Comparison of ENCODE assay signal across 8 mouse cellular contexts in genomic region chr5:150436629-150437389, GRCm38 (mm10).
DNase-seq lines count a peak whose midpoint lies in the region; ATAC-seq lines count a peak whose summit lies in the region.

No protein-coding gene starts in this region.

- H3K4me1 ChIP-seq in lung, embryonic 15.5 days, result peaks cover 5% of the 10 kb centered on the region; the same call in 1 of the 2 replicates
- H3K4me1 ChIP-seq in embryonic facial prominence, embryonic 11.5 days (ENCODE audit: control insufficient read depth, insufficient read depth, low read length), result no peaks in the 10 kb centered on the region
- H3K4me1 ChIP-seq in hindbrain, embryonic 14.5 days (replicated peaks; ENCODE audit: control insufficient read depth, insufficient read depth, low read length), result no peaks in the 10 kb centered on the region
- H3K4me1 ChIP-seq in limb, embryonic 10.5 days, result peaks cover 9% of the 10 kb centered on the region

- no peak overlapping the region for H3K27ac ChIP-seq in lung, embryonic 15.5 days
- no peak overlapping the region for H3K27ac ChIP-seq in embryonic facial prominence, embryonic 11.5 days (replicated peaks; ENCODE audit: low read depth, low read length)
- H3K27ac ChIP-seq in hindbrain, embryonic 14.5 days, result no peak overlapping the region
- H3K27ac ChIP-seq in limb, embryonic 10.5 days, result 0 out of 2 replicates have a peak overlapping the region, but pooled peaks have one; percentile 25

- ATAC-seq in lung, embryonic 15.5 days (ENCODE audit: borderline replicate concordance, extremely low read depth, low FRiP score, low TSS enrichment), result no peak
- ATAC-seq in embryonic facial prominence, embryonic 11.5 days (replicated peaks; ENCODE audit: insufficient number of reproducible peaks, low FRiP score, low TSS enrichment, low read depth), result no peak
- no peak for ATAC-seq in hindbrain, embryonic 14.5 days (ENCODE audit: low FRiP score)

- peak overlapping the region; percentile 27 for H3K4me3 ChIP-seq in lung, embryonic 15.5 days
- H3K4me3 ChIP-seq in embryonic facial prominence, embryonic 11.5 days (ENCODE audit: low read depth, low read length), result peak overlapping the region; percentile 26
- no peak overlapping the region for H3K4me3 ChIP-seq in hindbrain, embryonic 14.5 days (replicated peaks; ENCODE audit: low read length)
- H3K4me3 ChIP-seq in limb, embryonic 10.5 days, result peak overlapping the region; percentile 48

- 26% methylated on average over 34 of the region's 34 CpGs for WGBS in lung, embryonic 15.5 days
- 21% methylated on average over 34 of the region's 34 CpGs for WGBS in embryonic facial prominence, embryonic 11.5 days
- WGBS in hindbrain, embryonic 14.5 days, result 33% methylated on average over 34 of the region's 34 CpGs
- WGBS in limb, embryonic 10.5 days, result 23% methylated on average over 34 of the region's 34 CpGs

- H3K4me2 ChIP-seq in lung, embryonic 15.5 days, result peak overlapping the region; percentile 62
- H3K4me2 ChIP-seq in embryonic facial prominence, embryonic 11.5 days (ENCODE audit: low read depth, low read length), result peak overlapping the region; percentile 52
- H3K4me2 ChIP-seq in hindbrain, embryonic 14.5 days (replicated peaks), result peak overlapping the region; percentile 40

- no peaks in the 10 kb centered on the region for H3K36me3 ChIP-seq in lung, embryonic 15.5 days
- H3K36me3 ChIP-seq in embryonic facial prominence, embryonic 11.5 days (replicated peaks; ENCODE audit: control insufficient read depth, insufficient read depth, low read depth, low read length), result no peaks in the 10 kb centered on the region
- H3K36me3 ChIP-seq in hindbrain, embryonic 14.5 days (replicated peaks; ENCODE audit: control insufficient read depth, insufficient read depth), result peaks cover 83% of the 10 kb centered on the region
- H3K36me3 ChIP-seq in limb, embryonic 10.5 days, result 0 out of 2 replicates have a peak, but pooled peaks cover 2% of the 10 kb centered on the region

- H3K9me3 ChIP-seq in lung, embryonic 15.5 days, result no peaks in the 10 kb centered on the region
- no peaks in the 10 kb centered on the region for H3K9me3 ChIP-seq in embryonic facial prominence, embryonic 11.5 days (replicated peaks; ENCODE audit: control insufficient read depth, low read length)
- no peaks in the 10 kb centered on the region for H3K9me3 ChIP-seq in hindbrain, embryonic 14.5 days (ENCODE audit: control insufficient read depth, low read length)
- H3K9me3 ChIP-seq in limb, embryonic 10.5 days (replicated peaks), result no peaks in the 10 kb centered on the region; the same call in 1 of the 2 replicates

- no peak for DNase-seq in lung, postnatal 10 days
- no peak for DNase-seq in embryonic facial prominence, embryonic 11.5 days (ENCODE audit: low spot score)
- DNase-seq in hindbrain, embryonic 14.5 days (ENCODE audit: low spot score), result no peak
- no peak for DNase-seq in limb, embryonic 10.5 days (ENCODE audit: low spot score)
- DNase-seq in retina, embryonic 14.5 days (ENCODE audit: low spot score), result peak; percentile 18
- DNase-seq in thymus, postnatal 4 days, result no peak
- no peak for DNase-seq in MN1 (ENCODE audit: low spot score)

- no peaks in the 10 kb centered on the region; the same call in 1 of the 2 replicates for H3K27me3 ChIP-seq in lung, embryonic 15.5 days
- H3K27me3 ChIP-seq in embryonic facial prominence, embryonic 11.5 days (ENCODE audit: control insufficient read depth, insufficient read depth, low read length), result no peaks in the 10 kb centered on the region
- H3K27me3 ChIP-seq in hindbrain, embryonic 14.5 days (ENCODE audit: control insufficient read depth, insufficient read depth, low read length), result no peaks in the 10 kb centered on the region
- no peaks in the 10 kb centered on the region for H3K27me3 ChIP-seq in limb, embryonic 10.5 days (ENCODE audit: low read depth, poor library complexity, severe bottlenecking)

- peak overlapping the region; percentile 11; the same call in 1 of the 2 replicates for H3K9ac ChIP-seq in lung, embryonic 15.5 days
- peak overlapping the region; percentile 50 for H3K9ac ChIP-seq in embryonic facial prominence, embryonic 11.5 days (replicated peaks; ENCODE audit: low read length)
- no peak overlapping the region for H3K9ac ChIP-seq in hindbrain, embryonic 14.5 days
